In the genomic region with DNA sequence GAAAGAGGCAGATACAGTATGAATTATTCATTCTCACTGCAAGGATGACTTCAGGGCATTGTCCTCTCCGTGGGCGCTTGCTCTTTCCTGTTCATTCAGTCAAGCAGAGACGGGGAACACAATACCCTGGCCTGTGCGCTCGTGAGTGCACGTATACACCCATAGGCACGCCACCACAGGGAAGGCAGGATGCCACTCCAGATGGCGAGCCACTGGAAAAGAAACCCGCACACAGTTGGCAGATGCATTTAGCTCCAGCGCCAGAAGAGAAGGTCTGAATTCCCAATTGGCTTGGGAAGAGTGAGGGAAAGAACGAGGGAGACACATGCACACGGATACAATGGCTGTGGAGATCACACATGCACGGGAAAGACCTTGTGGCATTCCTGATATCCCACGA, we compare ENCODE assay signal across 12 mouse cellular contexts. TPM values are rescaled to one million over a fixed set of nuclear protein-coding genes. Genes with fewer than 3 reads are reported as not detected.
DNase-seq lines count a peak whose midpoint lies in the region; ATAC-seq and TF ChIP-seq lines count a peak whose summit lies in the region.
"Had no signal": no experiment of that assay in that cellular context is flagged by ENCODE, and none has a peak within 500 bp of the region (broad histone marks: within the 10 kb centered on the region; RNA-seq: fewer than 3 reads in every experiment).

No protein-coding gene starts in this region.

- H3K9me3 ChIP-seq in hindbrain, embryonic 11.5 days (ENCODE audit: control insufficient read depth, low read length) = no peaks in the 10 kb centered on the region
- H3K9me3 ChIP-seq in intestine, embryonic 16.5 days (ENCODE audit: control insufficient read depth, low read length) = no peaks in the 10 kb centered on the region
- H3K9me3 ChIP-seq: embryonic facial prominence, embryonic 12.5 days; stomach, embryonic 15.5 days had no signal

- 0 out of 2 replicates have a peak, but pooled peaks cover 2% of the 10 kb centered on the region for H3K4me1 ChIP-seq in hindbrain, embryonic 11.5 days (replicated peaks; ENCODE audit: control insufficient read depth, insufficient read depth, low read length)
- H3K4me1 ChIP-seq in intestine, embryonic 16.5 days (ENCODE audit: control insufficient read depth, insufficient read depth, low read length) = peaks cover 32% of the 10 kb centered on the region
- H3K4me1 ChIP-seq: embryonic facial prominence, embryonic 12.5 days had no signal

- peak; percentile 42 to 51 for DNase-seq in layer of hippocampus, adult 2 months (ENCODE audit: low spot score in 2 of 2)
- no peak for DNase-seq in layer of hippocampus, adult 9-10 months (ENCODE audit: low spot score)
- DNase-seq in hindbrain, embryonic 11.5 days (ENCODE audit: low spot score) = peak; percentile 59
- DNase-seq in mesoderm, embryonic 11.5 days (ENCODE audit: low read depth, low spot score) = peak; percentile 40
- peak; percentile 59 to 62 for DNase-seq in right cerebral cortex, postnatal 36 days (ENCODE audit: low spot score in 2 of 2)
- no peak for DNase-seq in ovary, postnatal 36 days (ENCODE audit: low spot score)
- DNase-seq in gastrocnemius, adult 18-20 months (ENCODE audit: low spot score) = no peak
- DNase-seq: kidney, postnatal 14 days had no signal

- no peak for TF ChIP-seq CTCF in layer of hippocampus, adult 2 months (conservative IDR thresholded peaks at IDR 0.05)

- peak; percentile 83 for ATAC-seq in hindbrain, embryonic 11.5 days (ENCODE audit: low FRiP score)
- ATAC-seq in intestine, embryonic 16.5 days = no peak

- H3K27ac ChIP-seq in layer of hippocampus, adult 2 months = peak overlapping the region; percentile 11; the same call in 1 of the 2 replicates
- peak overlapping the region; percentile 67 for H3K27ac ChIP-seq in hindbrain, embryonic 11.5 days (ENCODE audit: low read depth, low read length)
- no peak overlapping the region for H3K27ac ChIP-seq in intestine, embryonic 16.5 days (ENCODE audit: low read length)
- H3K27ac ChIP-seq: embryonic facial prominence, embryonic 12.5 days; liver, embryonic 14.5 days had no signal

- WGBS in hindbrain, embryonic 11.5 days = 38% methylated on average over 14 of the region's 14 CpGs
- 76% methylated on average over 14 of the region's 14 CpGs for WGBS in intestine, embryonic 16.5 days

- no peaks in the 10 kb centered on the region for H3K36me3 ChIP-seq in hindbrain, embryonic 11.5 days (ENCODE audit: control insufficient read depth, insufficient read depth, low read length)
- H3K36me3 ChIP-seq in intestine, embryonic 16.5 days (ENCODE audit: control insufficient read depth, insufficient read depth, low read length) = no peaks in the 10 kb centered on the region
- H3K36me3 ChIP-seq: embryonic facial prominence, embryonic 12.5 days; stomach, embryonic 15.5 days had no signal

- no peak overlapping the region for H3K4me2 ChIP-seq in hindbrain, embryonic 11.5 days (replicated peaks; ENCODE audit: low read depth, low read length)
- no peak overlapping the region for H3K4me2 ChIP-seq in intestine, embryonic 16.5 days (ENCODE audit: low read depth, low read length)
- H3K4me2 ChIP-seq: embryonic facial prominence, embryonic 12.5 days; stomach, embryonic 15.5 days had no signal

- H3K27me3 ChIP-seq in hindbrain, embryonic 11.5 days (ENCODE audit: control insufficient read depth, insufficient read depth, low read length) = no peaks in the 10 kb centered on the region
- H3K27me3 ChIP-seq in intestine, embryonic 16.5 days (replicated peaks; ENCODE audit: control insufficient read depth, insufficient read depth, low read length) = no peaks in the 10 kb centered on the region
- H3K27me3 ChIP-seq: embryonic facial prominence, embryonic 12.5 days; stomach, embryonic 15.5 days had no signal

- no peak overlapping the region for H3K9ac ChIP-seq in hindbrain, embryonic 11.5 days (ENCODE audit: low read depth, low read length)
- H3K9ac ChIP-seq in intestine, embryonic 16.5 days (ENCODE audit: low read depth, low read length) = no peak overlapping the region
- H3K9ac ChIP-seq: embryonic facial prominence, embryonic 12.5 days; liver, embryonic 14.5 days; stomach, embryonic 15.5 days had no signal

- H3K4me3 ChIP-seq in layer of hippocampus, adult 2 months = no peak overlapping the region
- H3K4me3 ChIP-seq in hindbrain, embryonic 11.5 days (ENCODE audit: low read depth, low read length) = no peak overlapping the region
- no peak overlapping the region for H3K4me3 ChIP-seq in intestine, embryonic 16.5 days (ENCODE audit: low read length)
- H3K4me3 ChIP-seq: embryonic facial prominence, embryonic 12.5 days; stomach, embryonic 15.5 days had no signal

RNA-seq across cellular contexts. Expression of a gene that starts 53.0 kb away (rescaled TPM):
- 100 to 1,000 TPM in 1 of 2 experiments, 10 to 100 TPM in 1; 99.6 to 107 TPM for total RNA-seq in layer of hippocampus, adult 2 months (2021)
- 7.0 and 8.5 TPM in 2 replicates for polyA plus RNA-seq in hindbrain, embryonic 11.5 days (2014; fragmentation: Nextera tagmentation; extraction: Ambion mirVana)
- under 1 TPM; 0.07 to 0.25 TPM for total RNA-seq in gastrocnemius, adult 18-20 months (2021)
- polyA plus RNA-seq in intestine, embryonic 16.5 days (2015; fragmentation: Nextera tagmentation; extraction: Ambion mirVana) = 8.5 and 9.0 TPM in 2 replicates

Comparison
In these comparisons a context has a peak if more than half of its experiments do, and no peak if none do; other contexts are left out.
1. DNase-seq: peak in layer of hippocampus, adult 2 months (2 of 2), hindbrain, embryonic 11.5 days (single experiment), mesoderm, embryonic 11.5 days (single experiment) and right cerebral cortex, postnatal 36 days (2 of 2); none in layer of hippocampus, adult 9-10 months (single experiment), ovary, postnatal 36 days (single experiment) and gastrocnemius, adult 18-20 months (single experiment).
2. RNA of a gene that starts 53.0 kb away (total RNA-seq): 99.6 to 107 TPM in layer of hippocampus, adult 2 months; 0.07 to 0.25 TPM in gastrocnemius, adult 18-20 months; every median in the first group is over 10 times any median in the second.